Mouse (Mus musculus): Measurements from ENCODE around the gene Ppp1r15a. TPM values are rescaled to one million over a fixed set of nuclear protein-coding genes. Genes with fewer than 3 reads are reported as not detected.

Gene Ppp1r15a
- polyA plus RNA-seq (2014; fragmentation: Nextera tagmentation; extraction: Ambion mirVana) = 15.6 and 17.5 TPM in 2 replicates

- TF ChIP-seq CTCF (IDR thresholded peaks at IDR 0.05; ENCODE audit: low read depth) = no peak
- DNase-seq (peak; percentile 97), ATAC-seq (ENCODE audit: insufficient read depth) (peak; percentile 77)
- Histone ChIP-seq H3K27ac (ENCODE audit: low read depth) (peak within 1 kb of the TSS; percentile 93), H3K9ac (peak within 1 kb of the TSS; percentile 92), H3K9me3 (ENCODE audit: low read depth, low read length) (no peaks in the 10 kb centered on the region), H3K27me3 (ENCODE audit: insufficient read depth, low read length) (no peaks in the 10 kb centered on the region), H3K36me3 (ENCODE audit: insufficient read depth) (peaks cover 18% of the 10 kb centered on the region; the same call in 1 of the 2 replicates), H3K4me3 (ENCODE audit: low read depth, low read length) (peak within 1 kb of the TSS; percentile 84), H3K4me2 (peak within 1 kb of the TSS; percentile 93), H3K4me1 (ENCODE audit: insufficient read depth) (peaks cover 5% of the 10 kb centered on the region; the same call in 1 of the 2 replicates)
- under 1% methylated on average over 54 of the region's 54 CpGs for WGBS
Observed at GRCm38 (mm10) chr7:45525809-45526473, at the start of gene Ppp1r15a, which contains the start of gene Plekha4. Gene Ppp1r15a (minus strand): TSS chr7:45526268. Gene Plekha4 (plus strand): TSS chr7:45526330.

- Histone ChIP-seq H3K4me1 (ENCODE audit: insufficient read depth) (0 out of 2 replicates have a peak, but pooled peaks cover 3% of the 10 kb centered on the region), H3K9ac (no peak overlapping the region), H3K4me2 (no peak overlapping the region), H3K9me3 (ENCODE audit: low read depth, low read length) (no peaks in the 10 kb centered on the region), H3K27ac (ENCODE audit: low read depth) (no peak overlapping the region), H3K4me3 (ENCODE audit: low read depth, low read length) (no peak overlapping the region), H3K36me3 (ENCODE audit: insufficient read depth) (peaks cover 28% of the 10 kb centered on the region), H3K27me3 (ENCODE audit: insufficient read depth, low read length) (no peaks in the 10 kb centered on the region)
- no peak for TF ChIP-seq CTCF (IDR thresholded peaks at IDR 0.05; ENCODE audit: low read depth)
- no peak for DNase-seq
- WGBS = 81% methylated on average over 15 of the region's 15 CpGs
- no peak for ATAC-seq (ENCODE audit: insufficient read depth)
Observed at GRCm38 (mm10) chr7:45574472-45575379, 48.7 kb upstream of the Ppp1r15a start.

- ATAC-seq (ENCODE audit: insufficient read depth) (no peak), DNase-seq (no peak)
- Histone ChIP-seq H3K36me3 (ENCODE audit: insufficient read depth) (peaks cover 28% of the 10 kb centered on the region), H3K4me2 (no peak overlapping the region), H3K27me3 (ENCODE audit: insufficient read depth, low read length) (no peaks in the 10 kb centered on the region), H3K27ac (ENCODE audit: low read depth) (no peak overlapping the region), H3K9me3 (ENCODE audit: low read depth, low read length) (no peaks in the 10 kb centered on the region), H3K4me3 (ENCODE audit: low read depth, low read length) (no peak overlapping the region), H3K4me1 (ENCODE audit: insufficient read depth) (0 out of 2 replicates have a peak, but pooled peaks cover 3% of the 10 kb centered on the region), H3K9ac (no peak overlapping the region)
- 64% methylated on average over 8 of the region's 8 CpGs for WGBS
- no peak for TF ChIP-seq CTCF (IDR thresholded peaks at IDR 0.05; ENCODE audit: low read depth)
Observed at GRCm38 (mm10) chr7:45573954-45574353, 47.9 kb upstream of the Ppp1r15a start.

- DNase-seq (no peak), ATAC-seq (ENCODE audit: insufficient read depth) (no peak)
- no peaks in the 10 kb centered on the region for H3K9me3 ChIP-seq (ENCODE audit: low read depth, low read length)
- H3K36me3 ChIP-seq (ENCODE audit: insufficient read depth) = peaks cover 23% of the 10 kb centered on the region
- H3K4me2 ChIP-seq = peak overlapping the region; percentile 85; the same call in 1 of the 2 replicates
- WGBS = 36% methylated on average over 1 of the region's 1 CpGs
- no peak overlapping the region for H3K9ac ChIP-seq
- no peaks in the 10 kb centered on the region for H3K27me3 ChIP-seq (ENCODE audit: insufficient read depth, low read length)
- no peak for TF ChIP-seq CTCF (IDR thresholded peaks at IDR 0.05; ENCODE audit: low read depth)
- no peak overlapping the region for H3K27ac ChIP-seq (ENCODE audit: low read depth)
- H3K4me3 ChIP-seq (ENCODE audit: low read depth, low read length) = no peak overlapping the region
- peaks cover 3% of the 10 kb centered on the region; the same call in 1 of the 2 replicates for H3K4me1 ChIP-seq (ENCODE audit: insufficient read depth)
Observed at GRCm38 (mm10) chr7:45571966-45572365, 45.9 kb upstream of the Ppp1r15a start.

- H3K4me2 ChIP-seq = peak within 1 kb of the TSS; percentile 85
- peak within 1 kb of the TSS; percentile 78 for H3K4me3 ChIP-seq (ENCODE audit: low read depth, low read length)
- peak within 1 kb of the TSS; percentile 81 for H3K9ac ChIP-seq
- H3K9me3 ChIP-seq (ENCODE audit: low read depth, low read length) = no peaks in the 10 kb centered on the region
- H3K27me3 ChIP-seq (ENCODE audit: insufficient read depth, low read length) = no peaks in the 10 kb centered on the region
- H3K36me3 ChIP-seq (ENCODE audit: insufficient read depth) = peaks cover 6% of the 10 kb centered on the region; the same call in 1 of the 2 replicates
- under 1% methylated on average over 42 of the region's 42 CpGs for WGBS
- ATAC-seq (ENCODE audit: insufficient read depth) (peak; percentile 69), DNase-seq (peak; percentile 79)
- no peak for TF ChIP-seq CTCF (IDR thresholded peaks at IDR 0.05; ENCODE audit: low read depth)
- peaks cover 3% of the 10 kb centered on the region; the same call in 1 of the 2 replicates for H3K4me1 ChIP-seq (ENCODE audit: insufficient read depth)
- H3K27ac ChIP-seq (ENCODE audit: low read depth) = peak within 1 kb of the TSS; percentile 87
Observed at GRCm38 (mm10) chr7:45570103-45570741, 44.2 kb upstream of the Ppp1r15a start, which contains the start of gene Bcat2. Gene Bcat2 (plus strand): TSS chr7:45570153.

DNA sequence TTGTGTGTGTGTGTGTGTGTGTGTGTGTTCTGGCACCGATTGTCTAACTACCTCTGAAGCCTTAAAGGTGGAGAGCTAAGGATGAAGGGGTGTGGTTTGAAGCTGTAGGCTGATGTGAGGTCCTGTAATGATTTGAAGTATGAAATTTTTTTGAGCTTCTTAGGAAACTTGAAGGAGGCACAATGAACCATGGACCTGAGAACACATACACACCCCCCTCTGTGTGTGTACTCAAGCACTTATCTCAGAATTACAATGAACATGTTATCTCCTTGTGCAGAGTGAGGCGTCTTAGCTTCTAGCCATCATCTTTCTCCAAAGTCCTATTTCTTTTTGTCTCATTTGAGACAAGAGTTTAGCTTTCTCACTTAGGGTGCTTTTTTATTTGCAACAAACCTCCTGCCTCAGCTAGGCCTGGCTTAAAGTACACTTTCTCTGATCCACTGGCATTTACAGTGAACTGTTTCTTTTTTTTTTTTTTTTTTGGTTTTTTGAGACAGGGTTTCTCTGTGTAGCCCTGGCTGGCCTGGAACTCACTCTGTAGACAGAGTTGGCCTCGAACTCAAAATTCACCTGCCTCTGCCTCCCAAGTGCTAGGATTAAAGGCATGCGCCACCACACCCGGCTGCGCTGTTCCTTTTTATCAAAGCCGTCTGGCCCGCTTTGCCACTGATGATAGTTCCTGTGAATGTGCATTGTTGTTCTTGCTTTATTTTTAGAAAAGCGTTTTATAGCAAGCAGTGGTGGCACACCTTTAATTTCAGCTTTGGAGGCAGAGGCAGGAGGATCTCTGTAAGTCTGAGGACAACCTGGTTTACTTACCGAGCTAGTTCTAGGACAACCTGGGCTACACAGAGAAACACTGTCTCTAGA lies 42.8 kb upstream of the Ppp1r15a start:
- H3K4me1 ChIP-seq (ENCODE audit: insufficient read depth) = peaks cover 3% of the 10 kb centered on the region; the same call in 1 of the 2 replicates
- H3K4me3 ChIP-seq (ENCODE audit: low read depth, low read length) = peak overlapping the region; percentile 44
- TF ChIP-seq CTCF (IDR thresholded peaks at IDR 0.05; ENCODE audit: low read depth) = no peak
- H3K9ac ChIP-seq = peak overlapping the region; percentile 47
- 0 out of 2 replicates have a peak, but pooled peaks cover 3% of the 10 kb centered on the region for H3K36me3 ChIP-seq (ENCODE audit: insufficient read depth)
- H3K9me3 ChIP-seq (ENCODE audit: low read depth, low read length) = no peaks in the 10 kb centered on the region
- no peak for DNase-seq
- no peaks in the 10 kb centered on the region for H3K27me3 ChIP-seq (ENCODE audit: insufficient read depth, low read length)
- peak overlapping the region; percentile 77 for H3K4me2 ChIP-seq
- H3K27ac ChIP-seq (ENCODE audit: low read depth) = peak overlapping the region; percentile 87
- ATAC-seq (ENCODE audit: insufficient read depth) = no peak
- WGBS = 70% methylated on average over 10 of the region's 10 CpGs
